Mouse (Mus musculus): ENCODE data around the gene Schip1.
"Not testable (repeated sequence)": the region's sequence is repeated elsewhere in the genome, so short reads cannot be mapped to it uniquely, and the experiment has no call there.

Schip1 gene

DNA sequence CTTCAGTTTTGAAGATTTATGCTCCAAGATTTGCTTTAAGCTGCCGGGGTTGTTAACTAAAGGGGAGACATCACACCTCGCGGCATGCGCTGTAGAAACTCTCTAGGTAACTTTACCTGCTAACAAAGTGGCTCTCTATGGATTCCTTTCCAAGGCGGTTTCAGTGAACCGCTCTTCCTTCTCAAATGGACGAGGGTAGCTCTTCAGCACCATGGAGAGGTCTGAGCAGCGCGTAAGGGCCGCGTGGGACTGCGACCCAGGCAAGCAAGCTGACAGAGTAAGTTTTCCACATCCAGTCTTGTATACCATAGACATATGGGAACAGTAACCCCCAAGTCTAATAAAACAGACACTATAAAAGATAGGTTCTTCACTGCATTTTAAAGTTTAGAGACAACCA, at the start of gene Schip1:
Gene Schip1, plus strand, starts transcription at position 72 of the 400 bp plus-strand sequence.
- peak; percentile 82 for DNase-seq

DNA sequence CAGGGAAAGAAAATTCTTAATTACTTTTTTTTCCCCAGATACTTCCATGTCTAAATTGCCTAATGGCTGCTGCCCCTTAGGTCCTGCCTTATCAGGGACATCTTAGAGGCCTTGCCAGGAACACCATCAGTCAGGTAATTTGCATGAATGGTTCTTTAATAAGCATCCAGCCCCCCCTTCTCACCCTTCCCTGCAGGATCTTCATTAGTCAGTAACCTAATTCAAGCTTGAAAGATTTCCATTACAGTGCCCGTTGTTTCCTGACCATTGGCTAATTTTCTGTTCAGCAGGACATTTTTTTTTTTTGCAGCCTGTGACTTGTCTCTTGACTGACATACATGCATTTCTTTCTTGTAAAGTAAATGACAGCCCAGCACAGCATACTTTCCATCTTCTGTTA, 48.8 kb upstream of the Schip1 start:
- DNase-seq, result no peak

DNA sequence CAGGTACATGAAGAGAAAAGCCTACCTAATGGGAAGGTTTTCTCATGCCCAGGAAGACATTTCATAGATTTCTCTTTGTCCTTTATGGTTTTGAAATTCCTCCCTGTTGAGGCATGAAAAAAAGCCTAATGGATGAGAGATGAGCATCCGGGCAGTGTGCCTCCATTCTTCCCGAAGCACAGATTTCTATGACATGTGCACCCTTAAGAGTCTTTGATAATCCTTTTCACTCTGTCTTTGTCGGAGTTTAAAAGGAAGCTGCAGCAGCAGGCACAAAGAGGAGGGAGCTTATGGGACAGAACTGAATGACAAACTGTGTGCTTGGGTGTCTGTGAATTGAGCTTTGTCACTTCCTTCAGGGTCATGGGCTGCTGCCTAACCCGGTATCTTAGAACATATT, 45.2 kb upstream of the Schip1 start:
- DNase-seq, result no peak

DNA sequence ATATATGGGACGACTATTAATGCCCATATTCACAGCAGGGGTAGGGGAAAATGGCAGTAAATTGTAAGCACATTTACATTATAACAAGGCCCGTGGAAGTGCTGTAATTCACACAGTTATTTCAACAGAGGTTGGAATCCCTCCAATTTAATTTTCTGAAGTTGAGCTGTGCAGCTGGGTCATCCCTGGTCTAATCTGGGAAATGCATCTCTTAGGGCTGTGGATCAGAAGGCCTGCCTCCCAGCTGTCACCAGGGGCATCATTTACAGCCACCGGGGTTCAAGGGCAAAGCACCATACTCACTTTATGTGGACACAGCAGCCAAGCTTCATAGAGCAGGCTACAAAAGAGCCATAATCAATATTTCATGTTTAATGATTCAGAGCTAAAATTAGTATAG, 28.5 kb upstream of the Schip1 start:
- no peak for DNase-seq

DNA sequence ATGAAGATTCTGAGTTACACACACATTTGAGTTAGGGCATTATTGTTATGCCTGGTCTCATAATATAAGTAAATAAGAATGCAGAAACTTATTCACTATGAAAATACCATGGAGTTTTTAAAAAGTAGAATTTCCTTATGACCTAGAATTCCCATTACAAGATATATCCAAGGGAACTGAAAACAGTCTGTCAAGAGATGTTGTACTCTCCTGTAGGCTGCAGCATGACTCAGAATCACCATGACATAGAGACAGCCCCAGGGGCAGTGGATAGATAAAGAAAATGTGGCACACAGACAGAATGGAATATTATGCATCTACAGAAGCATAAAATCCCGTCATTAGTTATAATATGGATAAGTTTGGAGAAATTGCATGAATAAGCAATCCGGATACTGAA, 21.7 kb upstream of the Schip1 start:
- no peak for DNase-seq

DNA sequence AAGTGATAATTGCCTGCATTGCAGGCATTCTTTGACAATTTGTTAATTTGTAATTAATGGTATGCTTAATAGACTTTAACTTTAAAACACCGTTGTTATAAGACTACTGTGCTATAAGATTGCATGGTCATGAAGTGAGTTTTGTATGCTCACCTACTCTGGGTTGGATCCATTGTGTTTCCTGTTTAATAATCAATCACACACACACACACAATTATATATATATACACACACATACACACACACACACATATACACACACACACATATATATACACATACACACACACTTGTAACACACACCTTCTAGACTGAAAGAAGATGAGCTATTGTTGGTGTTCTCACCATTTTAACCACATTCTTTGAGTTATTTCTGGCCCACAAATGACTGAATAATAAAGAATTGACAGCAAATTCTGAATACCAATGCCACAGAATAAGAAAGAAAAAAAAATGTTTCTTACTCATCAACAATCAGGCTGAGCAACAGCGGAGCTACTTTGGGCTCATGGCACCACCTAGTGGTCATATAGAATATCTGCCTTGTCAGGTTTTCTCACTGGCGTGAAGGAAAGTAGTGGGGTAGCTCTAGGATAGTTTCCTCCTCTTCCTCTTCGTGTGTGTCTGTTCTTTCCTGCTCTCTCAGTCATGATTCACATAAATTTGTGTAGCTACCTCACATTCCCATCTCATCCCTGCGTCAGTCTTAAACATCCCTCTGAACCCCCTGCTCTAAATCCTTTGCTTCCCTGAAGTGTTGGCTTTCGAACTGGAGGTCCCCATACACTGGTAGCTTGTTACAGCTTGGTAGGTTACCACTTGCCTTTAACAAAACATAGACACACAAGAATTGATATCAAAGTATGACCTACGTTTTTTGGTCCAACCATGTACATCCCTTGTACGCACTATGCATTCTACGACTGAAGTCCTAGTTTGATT, 18.9 kb upstream of the Schip1 start:
- DNase-seq, result peak; percentile 53

DNA sequence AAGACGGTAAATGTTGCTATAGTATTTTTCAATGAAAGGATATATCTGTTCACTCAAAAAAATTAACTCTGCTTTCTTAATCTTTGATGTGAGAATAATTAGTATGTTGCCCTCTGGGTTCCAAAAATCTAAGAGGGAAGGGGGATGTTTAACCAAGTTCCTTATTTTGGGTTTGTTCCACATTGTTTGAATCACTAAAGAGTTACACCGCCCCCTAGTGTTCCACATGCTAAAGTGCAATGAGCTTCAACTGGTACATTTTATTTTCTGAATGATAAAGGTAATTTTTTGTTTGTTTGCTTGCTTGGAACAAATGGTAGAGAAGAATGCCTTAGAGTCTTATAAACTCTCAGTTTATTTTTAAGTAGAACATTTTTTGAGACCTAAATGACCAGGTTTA, 11.1 kb upstream of the Schip1 start:
- peak; percentile 31 for DNase-seq

DNA sequence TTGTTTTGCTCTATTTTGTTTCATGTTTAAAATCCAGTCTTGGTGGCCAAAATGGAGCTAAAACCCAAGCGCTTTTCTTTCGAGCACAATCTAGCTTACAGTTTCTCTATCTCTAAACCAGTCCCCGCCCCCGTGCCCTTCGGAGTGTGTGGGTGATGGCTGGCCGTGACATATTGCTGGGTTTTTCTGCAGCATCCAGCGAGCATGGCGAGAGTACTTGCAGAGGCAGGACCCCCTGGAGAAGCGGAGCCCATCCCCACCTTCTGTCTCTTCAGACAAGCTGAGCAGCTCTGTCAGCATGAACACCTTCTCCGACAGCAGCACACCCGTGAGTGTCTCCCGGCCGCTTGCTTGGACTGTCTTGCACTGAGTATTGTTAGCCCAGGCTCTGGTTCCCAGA, 9.5 kb upstream of the Schip1 start:
- no peak for DNase-seq

DNA sequence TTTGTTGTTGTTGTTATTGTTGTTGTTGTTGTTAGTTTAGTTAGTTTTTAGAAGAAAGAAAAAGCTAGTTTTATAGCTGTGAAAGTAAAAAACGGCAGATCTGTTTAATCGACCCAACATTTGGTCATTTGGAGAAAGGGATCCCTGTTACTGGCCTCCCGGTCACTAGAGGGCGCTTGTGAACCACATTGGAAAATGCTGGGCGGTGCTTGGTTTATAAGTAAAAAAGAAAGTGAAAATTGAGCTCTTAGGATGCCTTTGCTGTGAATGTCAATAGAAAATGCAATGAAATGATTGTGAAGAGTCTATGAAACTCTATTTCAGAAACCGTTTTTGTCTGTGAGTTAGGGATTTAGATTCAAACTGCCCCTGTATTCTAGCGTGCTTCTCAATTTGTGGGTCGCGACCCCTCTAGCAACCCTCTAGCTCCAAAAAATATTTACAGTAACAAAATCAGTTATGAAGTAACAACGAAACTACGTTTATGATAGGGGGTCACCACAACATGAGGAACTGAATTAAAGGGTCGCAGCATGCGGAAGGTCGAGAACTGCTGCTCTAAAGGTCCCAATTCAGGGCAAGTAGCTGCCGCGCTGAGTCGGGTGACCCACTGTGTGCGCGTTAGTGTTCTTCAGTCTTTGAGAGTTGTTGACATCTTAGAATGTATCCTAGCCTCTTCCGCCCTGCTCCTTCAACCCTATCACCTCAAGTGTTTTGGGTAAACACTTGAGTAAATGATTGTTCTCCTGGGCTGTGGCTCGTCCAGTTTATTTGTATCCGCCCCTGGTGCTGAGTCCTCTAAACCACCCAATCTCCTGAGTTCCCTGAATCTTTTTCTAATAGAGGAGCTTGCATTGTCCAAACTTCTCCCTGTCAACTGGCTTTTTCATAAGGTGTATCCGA, 8.0 kb upstream of the Schip1 start:
- DNase-seq, result peak; percentile 87

DNA sequence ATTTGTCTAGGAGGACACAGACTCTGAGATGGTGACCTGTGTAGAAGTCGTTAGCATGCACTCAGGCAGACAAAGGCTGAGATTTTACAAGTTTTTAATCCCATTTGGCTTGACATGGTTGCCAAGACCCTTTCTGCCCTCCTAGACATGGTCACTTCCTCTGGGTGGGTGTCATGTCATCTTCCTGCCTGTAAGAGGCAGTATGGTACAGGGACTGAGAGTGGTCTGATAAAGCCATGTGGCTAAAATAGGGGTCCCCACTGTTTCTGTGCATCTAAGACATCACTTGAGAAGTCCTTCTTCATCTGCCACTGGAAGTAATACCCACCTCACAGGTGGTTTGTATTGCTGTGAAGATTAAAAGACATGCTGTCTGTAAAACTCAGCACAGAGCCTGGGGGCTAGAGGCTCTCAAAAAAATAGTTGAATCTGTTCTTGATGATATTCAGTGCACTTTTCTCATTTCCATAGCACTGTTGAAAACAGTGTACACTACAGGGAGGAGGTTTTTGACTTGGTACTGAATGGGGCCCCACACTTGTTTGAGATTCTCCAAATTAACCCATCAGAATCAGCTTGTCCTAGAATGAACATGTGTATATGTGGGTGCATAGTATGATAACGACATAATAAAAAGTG, 5.3 kb upstream of the Schip1 start:
- peak; percentile 42 for DNase-seq

DNA sequence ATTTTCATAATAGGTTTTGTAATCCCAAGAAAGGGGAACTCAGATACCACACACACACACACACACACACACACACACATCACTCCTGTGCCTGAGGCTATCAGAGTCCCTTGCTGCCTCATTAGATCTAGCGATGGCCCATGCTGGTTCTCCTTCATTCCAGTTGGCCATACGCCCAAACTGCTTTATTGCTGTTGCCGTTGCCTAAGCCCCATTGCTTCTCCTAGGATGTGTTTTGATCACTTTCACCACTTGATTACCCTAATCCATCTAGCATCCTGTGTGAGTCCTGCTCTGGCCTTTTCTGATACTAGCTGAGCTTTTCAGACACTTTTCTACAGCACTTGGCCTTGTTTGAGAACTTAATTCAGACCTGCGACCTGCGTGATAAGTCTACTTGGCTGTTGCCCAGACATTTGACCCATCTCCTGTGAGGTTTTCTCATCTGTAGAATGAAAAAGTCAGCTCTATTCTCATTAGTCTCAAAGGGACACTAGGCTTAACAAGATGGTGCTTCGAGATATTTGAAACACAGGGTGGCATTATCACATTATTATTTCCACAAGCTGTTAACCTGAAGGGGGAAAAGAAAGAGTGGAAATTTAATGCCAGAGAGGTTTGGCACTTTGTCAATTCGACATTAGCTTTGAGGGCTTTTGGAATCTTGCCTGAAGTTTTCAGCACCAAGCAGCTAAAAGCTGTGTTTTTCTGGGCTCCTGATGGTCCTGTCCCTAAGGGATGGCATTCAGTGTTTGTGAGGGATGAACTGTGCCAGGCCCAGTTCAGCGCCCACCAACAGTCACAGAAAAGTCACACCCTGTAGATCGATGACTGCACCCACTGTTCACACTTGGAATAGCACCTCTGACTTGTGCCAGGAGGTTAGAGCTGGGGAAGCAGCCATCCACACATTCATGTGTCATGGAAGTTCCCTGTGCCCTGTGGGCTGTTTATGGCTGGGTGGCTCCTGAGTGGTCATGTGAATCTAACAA, 7.1 kb downstream of the Schip1 start:
- DNase-seq, result no peak

DNA sequence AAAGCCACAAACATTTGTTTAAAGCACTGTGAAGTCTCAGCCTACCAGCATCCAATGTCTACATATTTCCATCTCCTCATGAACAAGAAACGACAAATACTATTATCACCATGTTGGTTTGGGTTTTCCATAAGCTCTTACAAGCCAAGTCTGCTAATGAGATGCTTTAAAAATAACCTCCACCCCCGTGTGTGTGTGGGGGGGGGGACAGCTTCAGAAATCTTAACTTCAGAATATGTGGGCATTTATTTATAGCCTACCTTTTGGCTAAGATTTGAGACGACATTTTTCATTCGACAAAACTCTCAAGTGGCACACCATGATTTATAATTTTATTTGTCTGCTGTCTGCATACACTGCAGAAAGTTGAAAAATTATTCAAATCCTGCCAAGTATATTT, 12.8 kb downstream of the Schip1 start:
- no peak for DNase-seq

DNA sequence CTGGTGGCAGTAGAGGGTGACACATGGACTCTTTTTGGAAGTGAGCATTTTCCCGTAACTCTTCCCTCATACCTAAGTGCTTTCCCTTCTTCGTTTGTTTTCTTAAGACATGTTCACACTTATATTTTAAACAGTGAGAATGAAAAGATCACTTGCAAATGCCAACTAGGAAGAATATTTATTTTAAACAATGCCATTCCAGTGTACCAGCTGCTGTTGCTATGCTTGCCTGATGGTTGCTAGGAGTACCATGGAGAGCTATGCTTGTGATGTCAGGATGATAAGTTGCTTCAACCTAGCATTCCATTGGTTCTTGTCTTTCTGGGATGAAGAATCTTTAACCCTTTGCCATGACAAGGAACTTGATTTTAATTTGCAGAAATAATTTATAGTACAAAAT, 20.4 kb downstream of the Schip1 start:
- DNase-seq, result no peak

DNA sequence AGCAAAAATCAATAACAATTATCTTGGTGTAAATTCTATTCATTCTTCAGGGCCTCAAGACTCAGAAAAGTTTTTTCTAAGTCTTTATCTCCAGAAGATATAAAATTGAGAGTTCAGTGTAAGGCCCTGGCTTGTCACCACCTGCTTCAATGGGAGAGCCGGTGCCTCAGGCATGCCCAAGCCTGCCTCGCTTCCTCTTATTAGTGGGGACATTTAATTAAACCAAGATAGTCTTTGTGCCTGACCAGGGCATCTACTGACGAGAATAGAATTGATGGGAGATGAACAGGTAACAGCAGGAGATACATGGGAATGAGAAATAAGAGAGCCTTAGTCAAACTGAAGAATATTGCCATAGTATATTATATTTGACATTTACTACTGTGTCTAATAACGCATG, 27.5 kb downstream of the Schip1 start:
- DNase-seq, result no peak

DNA sequence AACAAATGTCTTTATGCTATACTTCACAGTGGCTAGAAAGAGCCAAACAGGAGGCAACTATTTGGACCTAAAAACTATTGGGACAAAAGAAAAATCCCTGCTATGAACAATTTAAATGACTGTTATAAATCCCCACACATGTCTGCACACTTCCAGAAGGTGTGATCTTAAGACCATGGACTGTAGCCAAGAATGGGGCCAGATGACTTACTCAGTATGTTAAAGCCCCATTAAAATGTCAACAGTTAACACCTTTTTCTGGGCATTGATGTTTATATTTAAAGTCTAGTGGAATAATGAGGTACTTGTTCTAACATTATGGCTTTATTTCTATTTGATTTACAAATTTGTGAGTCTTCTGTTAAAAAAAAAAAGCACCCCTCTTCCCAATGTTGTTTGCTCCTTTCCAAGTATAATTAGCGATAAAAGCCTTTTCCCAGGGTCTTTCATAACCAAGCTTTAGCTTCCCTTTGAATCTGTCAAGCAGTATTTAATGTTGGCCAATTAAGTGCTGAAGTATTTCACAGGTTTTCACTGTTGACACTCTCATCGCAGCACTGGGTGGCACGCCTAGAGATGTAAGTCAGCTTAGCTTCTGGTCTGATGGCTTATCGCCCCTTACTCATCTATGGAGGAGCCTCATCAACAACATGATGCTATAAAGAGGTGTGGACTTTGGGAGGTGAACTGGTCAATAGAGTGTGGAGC, 32.3 kb downstream of the Schip1 start:
- DNase-seq, result no peak

DNA sequence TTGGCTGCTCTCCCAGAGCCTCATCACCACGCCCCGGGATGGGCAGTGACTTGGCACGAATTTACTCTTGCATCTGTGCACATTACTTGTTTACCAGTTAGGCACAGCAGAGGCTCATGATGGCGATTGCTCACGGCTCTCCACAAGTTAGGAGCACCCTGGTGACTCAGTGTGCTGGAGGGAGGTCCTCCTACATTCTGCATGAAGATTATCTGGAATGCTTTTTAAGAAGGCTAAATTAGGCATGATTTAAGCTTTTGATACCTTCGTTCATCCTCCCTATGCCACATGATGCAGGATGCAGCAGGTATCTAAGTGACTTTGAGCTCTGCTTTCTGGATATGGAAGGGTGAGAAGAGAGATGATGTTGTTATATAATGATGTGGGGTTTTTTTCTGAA, 35.0 kb downstream of the Schip1 start:
- DNase-seq, result not testable (repeated sequence)

DNA sequence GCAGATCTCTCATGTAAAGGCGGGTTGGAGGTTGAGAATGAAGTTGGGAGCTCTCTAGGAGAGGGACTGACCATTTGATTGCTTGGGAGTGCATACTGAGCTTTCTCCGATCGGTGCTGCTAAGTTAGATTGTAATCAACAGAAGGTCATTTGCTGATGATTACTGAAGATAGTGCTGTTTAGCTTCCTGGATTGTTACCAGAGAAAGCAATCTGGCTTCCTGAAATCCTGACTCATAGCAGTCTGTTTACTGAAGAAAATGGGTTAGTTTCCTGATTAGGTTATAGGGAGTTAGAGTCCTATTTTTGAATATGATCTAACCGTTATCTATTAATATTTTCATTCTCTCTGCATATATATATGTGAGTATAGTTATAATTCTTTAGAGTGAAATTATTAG, 36.7 kb downstream of the Schip1 start:
- no peak for DNase-seq

DNA sequence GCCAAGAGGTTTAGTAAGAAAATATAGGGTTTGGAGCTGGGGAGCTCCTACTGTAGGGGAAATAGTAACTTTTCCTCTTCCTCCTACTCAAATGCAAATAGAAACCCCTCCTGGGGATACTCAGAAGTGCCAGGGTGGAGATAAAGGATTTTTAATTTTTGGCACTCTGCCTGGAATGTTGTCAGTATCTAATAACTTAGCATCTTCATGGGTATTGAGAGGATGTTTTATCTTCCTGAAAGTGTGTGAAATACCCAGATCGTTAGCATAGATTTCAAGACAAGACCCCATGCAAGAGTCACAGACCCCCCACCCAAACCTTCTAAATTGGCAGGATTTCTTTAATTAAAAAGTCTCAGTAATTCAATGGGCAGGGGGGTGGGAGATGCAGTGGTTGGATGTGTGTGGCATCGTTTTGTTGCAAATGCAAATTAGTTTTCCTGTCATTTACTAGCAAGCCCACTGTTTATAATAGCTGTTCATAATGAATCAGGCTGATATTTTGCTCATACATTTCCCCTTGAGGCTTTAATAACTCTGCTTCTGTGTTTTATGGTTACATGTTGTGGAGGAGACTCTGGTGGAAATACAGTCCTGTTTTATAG, 40.6 kb downstream of the Schip1 start:
- no peak for DNase-seq

DNA sequence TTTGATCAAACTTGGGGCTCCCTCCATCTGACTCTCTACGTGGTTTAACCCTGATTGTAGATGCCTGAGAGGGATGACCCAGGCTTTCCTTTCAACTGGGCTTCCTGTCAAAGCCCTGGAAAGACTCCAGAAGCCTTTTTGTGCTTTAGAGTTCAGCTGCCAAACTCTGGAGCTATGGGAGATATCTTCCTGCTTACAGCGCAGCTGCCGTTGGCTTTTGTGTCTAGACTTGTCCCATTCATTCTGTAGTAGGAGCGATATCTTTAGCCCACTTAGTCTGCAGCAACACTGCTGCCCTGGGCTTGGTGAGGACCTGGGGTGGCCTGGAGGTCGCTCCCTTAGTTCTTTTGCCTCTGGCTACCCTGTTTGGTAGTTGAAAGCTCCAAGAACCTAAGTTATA, 56.7 kb downstream of the Schip1 start:
- DNase-seq, result peak; percentile 12

DNA sequence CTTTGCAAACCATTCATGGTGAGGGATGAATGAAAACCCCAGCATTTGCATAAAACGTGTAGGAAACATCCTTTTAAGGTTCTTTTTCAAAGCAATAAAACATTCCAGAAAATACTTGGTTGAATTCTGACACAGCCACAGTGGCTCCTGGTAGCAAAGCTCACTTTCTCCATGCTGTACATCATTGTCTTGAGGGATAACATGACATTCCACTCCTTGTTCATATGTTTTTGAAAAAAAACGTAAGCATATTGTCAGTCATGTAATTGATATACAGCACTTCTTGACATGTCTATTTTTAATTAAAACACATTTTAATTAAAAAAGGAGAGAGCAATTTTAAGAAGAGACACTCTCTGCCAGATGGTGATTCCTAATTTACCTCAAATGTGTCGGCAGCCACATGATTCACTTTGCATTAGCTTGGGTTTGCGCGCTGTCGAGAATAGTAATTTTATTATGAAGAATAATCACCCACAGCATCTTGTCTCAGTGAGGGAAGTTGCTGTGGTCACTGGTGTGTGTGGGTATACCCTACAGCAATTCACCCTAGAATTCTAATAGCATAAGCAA, 61.8 kb downstream of the Schip1 start:
- no peak for DNase-seq

DNA sequence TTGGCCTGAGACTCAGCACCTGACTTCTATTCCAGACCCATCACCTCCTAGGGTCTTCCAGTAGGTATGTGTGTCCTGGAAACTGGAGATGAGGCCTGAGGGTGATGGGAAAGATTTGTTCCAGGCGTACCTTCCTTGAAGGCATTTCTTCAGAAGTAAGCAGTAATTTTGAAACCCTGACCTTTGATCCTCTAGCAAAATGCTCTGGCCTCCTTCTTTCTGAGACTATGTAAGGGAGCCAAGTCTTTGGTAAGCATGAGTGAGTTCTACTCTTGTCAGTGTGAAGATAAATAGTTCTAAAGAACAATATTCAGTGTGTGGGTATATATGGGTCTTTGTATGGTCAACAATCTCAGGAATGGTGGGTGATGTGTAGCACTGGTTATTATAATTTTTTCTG, 65.8 kb downstream of the Schip1 start:
- no peak for DNase-seq

Data from kidney, postnatal 10 days (tissue).